ENCODE assay signal across 8 mouse cellular contexts in genomic region chr12:87471964-87472786, GRCm38 (mm10). TPM values are rescaled to one million over a fixed set of nuclear protein-coding genes. Genes with fewer than 3 reads are reported as not detected.
DNase-seq lines count a peak whose midpoint lies in the region; ATAC-seq and TF ChIP-seq lines count a peak whose summit lies in the region.

Gene Snw1, minus strand, starts transcription at chr12:87472274.

- WGBS in forebrain, embryonic 12.5 days: 3% methylated on average over 45 of the region's 45 CpGs
- 3% methylated on average over 45 of the region's 45 CpGs for WGBS in heart, postnatal 0 days
- WGBS in liver, embryonic 16.5 days (ENCODE audit: insufficient replicate concordance): 3% methylated on average over 45 of the region's 45 CpGs
- 3% methylated on average over 45 of the region's 45 CpGs for WGBS in neural tube, embryonic 13.5 days

- H3K27ac ChIP-seq in forebrain, embryonic 12.5 days: peak within 1 kb of the TSS; percentile 85
- peak within 1 kb of the TSS; percentile 81 for H3K27ac ChIP-seq in heart, postnatal 0 days (ENCODE audit: low read depth)
- H3K27ac ChIP-seq in liver, embryonic 16.5 days (ENCODE audit: low read length): peak within 1 kb of the TSS; percentile 69
- peak within 1 kb of the TSS; percentile 93 for H3K27ac ChIP-seq in neural tube, embryonic 13.5 days (replicated peaks)
- peak within 1 kb of the TSS; percentile 96 for H3K27ac ChIP-seq in testis, adult 2 months (ENCODE audit: control insufficient read depth, insufficient read depth, low read depth, low read length)

- DNase-seq in c-Kit-positive CD71-positive TER-119-positive erythroid progenitor cells, embryonic 14.5 days (ENCODE audit: low spot score): peak; percentile 92
- DNase-seq in heart, postnatal 0 days (ENCODE audit: low spot score): peak; percentile 91
- peak; percentile 93 to 96 for DNase-seq in kidney, postnatal 4 days

- peak within 1 kb of the TSS; percentile 85 for H3K9ac ChIP-seq in forebrain, embryonic 12.5 days
- peak within 1 kb of the TSS; percentile 90 for H3K9ac ChIP-seq in heart, postnatal 0 days (replicated peaks; ENCODE audit: low read depth, low read length)
- peak within 1 kb of the TSS; percentile 89 for H3K9ac ChIP-seq in liver, embryonic 16.5 days (ENCODE audit: low read depth, low read length)
- peak within 1 kb of the TSS; percentile 86 for H3K9ac ChIP-seq in neural tube, embryonic 13.5 days

- no peaks in the 10 kb centered on the region for H3K27me3 ChIP-seq in E14TG2a.4 (ENCODE audit: insufficient read depth, low read length)
- 0 out of 2 replicates have a peak, but pooled peaks cover 5% of the 10 kb centered on the region for H3K27me3 ChIP-seq in forebrain, embryonic 12.5 days
- H3K27me3 ChIP-seq in heart, postnatal 0 days (ENCODE audit: control insufficient read depth, insufficient read depth, low read length): no peaks in the 10 kb centered on the region
- H3K27me3 ChIP-seq in liver, embryonic 16.5 days (ENCODE audit: control insufficient read depth, insufficient read depth, low read depth, low read length): no peaks in the 10 kb centered on the region
- no peaks in the 10 kb centered on the region for H3K27me3 ChIP-seq in neural tube, embryonic 13.5 days
- H3K27me3 ChIP-seq in testis, adult 2 months (ENCODE audit: control insufficient read depth, insufficient read depth, low read length): no peaks in the 10 kb centered on the region

- peak within 1 kb of the TSS; percentile 67 for H3K4me2 ChIP-seq in forebrain, embryonic 12.5 days
- peak within 1 kb of the TSS; percentile 68 for H3K4me2 ChIP-seq in heart, postnatal 0 days (ENCODE audit: low read depth, low read length)
- peak within 1 kb of the TSS; percentile 75 for H3K4me2 ChIP-seq in liver, embryonic 16.5 days (ENCODE audit: low read depth, low read length)
- H3K4me2 ChIP-seq in neural tube, embryonic 13.5 days: peak within 1 kb of the TSS; percentile 73

- H3K36me3 ChIP-seq in E14TG2a.4 (ENCODE audit: insufficient read depth, low read length): peaks cover 33% of the 10 kb centered on the region
- peaks cover 17% of the 10 kb centered on the region for H3K36me3 ChIP-seq in forebrain, embryonic 12.5 days (replicated peaks)
- peaks cover 13% of the 10 kb centered on the region for H3K36me3 ChIP-seq in heart, postnatal 0 days (replicated peaks; ENCODE audit: control insufficient read depth, insufficient read depth, low read length)
- peaks cover 6% of the 10 kb centered on the region; the same call in 1 of the 2 replicates for H3K36me3 ChIP-seq in liver, embryonic 16.5 days (ENCODE audit: control insufficient read depth, insufficient read depth)
- H3K36me3 ChIP-seq in neural tube, embryonic 13.5 days: peaks cover 14% of the 10 kb centered on the region
- H3K36me3 ChIP-seq in testis, adult 2 months (ENCODE audit: control insufficient read depth, insufficient read depth, low read length): no peaks in the 10 kb centered on the region

- H3K9me3 ChIP-seq in E14TG2a.4 (ENCODE audit: low read length): no peaks in the 10 kb centered on the region
- no peaks in the 10 kb centered on the region for H3K9me3 ChIP-seq in forebrain, embryonic 12.5 days
- no peaks in the 10 kb centered on the region for H3K9me3 ChIP-seq in heart, postnatal 0 days (replicated peaks; ENCODE audit: control insufficient read depth, low read length)
- H3K9me3 ChIP-seq in liver, embryonic 16.5 days (replicated peaks; ENCODE audit: control insufficient read depth, low read length): no peaks in the 10 kb centered on the region
- H3K9me3 ChIP-seq in neural tube, embryonic 13.5 days: no peaks in the 10 kb centered on the region

- peaks cover 20% of the 10 kb centered on the region for H3K4me1 ChIP-seq in E14TG2a.4 (replicated peaks; ENCODE audit: low read depth, low read length)
- H3K4me1 ChIP-seq in forebrain, embryonic 12.5 days: peaks cover 17% of the 10 kb centered on the region
- H3K4me1 ChIP-seq in heart, postnatal 0 days (ENCODE audit: control insufficient read depth, insufficient read depth): peaks cover 12% of the 10 kb centered on the region
- H3K4me1 ChIP-seq in liver, embryonic 16.5 days (ENCODE audit: control insufficient read depth, low read depth, low read length): peaks cover 13% of the 10 kb centered on the region
- H3K4me1 ChIP-seq in neural tube, embryonic 13.5 days (replicated peaks): peaks cover 17% of the 10 kb centered on the region
- no peaks in the 10 kb centered on the region for H3K4me1 ChIP-seq in testis, adult 2 months (ENCODE audit: control insufficient read depth, insufficient read depth, low read length)

- H3K4me3 ChIP-seq in E14TG2a.4 (replicated peaks; ENCODE audit: low read length): peak within 1 kb of the TSS; percentile 97
- H3K4me3 ChIP-seq in forebrain, embryonic 12.5 days (replicated peaks): peak within 1 kb of the TSS; percentile 77
- peak within 1 kb of the TSS; percentile 68 for H3K4me3 ChIP-seq in heart, postnatal 0 days (ENCODE audit: low read depth, low read length)
- H3K4me3 ChIP-seq in liver, embryonic 16.5 days (ENCODE audit: low read depth, low read length): peak within 1 kb of the TSS; percentile 87
- peak within 1 kb of the TSS; percentile 74 for H3K4me3 ChIP-seq in neural tube, embryonic 13.5 days
- H3K4me3 ChIP-seq in testis, adult 2 months (ENCODE audit: control insufficient read depth, low read depth, low read length): peak within 1 kb of the TSS; percentile 99

- ATAC-seq in forebrain, embryonic 12.5 days (ENCODE audit: low FRiP score): peak; percentile 96
- ATAC-seq in heart, postnatal 0 days (ENCODE audit: insufficient read depth, low read depth): peak; percentile 97
- peak; percentile 98 for ATAC-seq in liver, embryonic 16.5 days (ENCODE audit: low read depth)
- ATAC-seq in neural tube, embryonic 13.5 days (ENCODE audit: low read depth): peak; percentile 96

- peak; percentile 97 for TF ChIP-seq POLR2A in testis, adult 2 months (IDR thresholded peaks at IDR 0.05; ENCODE audit: control insufficient read depth, low read depth, low read length)

- TF ChIP-seq CTCF in E14TG2a.4 (conservative IDR thresholded peaks at IDR 0.05; ENCODE audit: low read length): no peak
- TF ChIP-seq CTCF in heart, postnatal 0 days (IDR thresholded peaks at IDR 0.05; ENCODE audit: low read depth): no peak
- no peak for TF ChIP-seq CTCF in testis, adult 2 months (IDR thresholded peaks at IDR 0.05; ENCODE audit: control insufficient read depth, insufficient read depth, insufficient replicate concordance, low read depth, low read length)

- peak; percentile 87; the same call in 1 of the 2 replicates for TF ChIP-seq EP300 in heart, postnatal 0 days (IDR thresholded peaks at IDR 0.05; ENCODE audit: low read depth)

RNA-seq across cellular contexts. Expression of gene Snw1, which starts in this region (rescaled TPM):
- polyA plus RNA-seq in forebrain, embryonic 12.5 days (2016; fragmentation: Nextera tagmentation; extraction: Ambion mirVana): 149 and 153 TPM in 2 replicates
- 20.9 and 35.6 TPM in 2 replicates for total RNA-seq in heart, postnatal 0 days (2014; rRNA removed; ENCODE audit: low replicate concordance)
- polyA plus RNA-seq in heart, postnatal 0 days (2015; fragmentation: Nextera tagmentation; extraction: Ambion mirVana): 68.1 and 70.1 TPM in 2 replicates
- polyA plus RNA-seq in liver, embryonic 16.5 days (2015; fragmentation: Nextera tagmentation; extraction: Ambion mirVana): 43.1 and 47.7 TPM in 2 replicates
- polyA plus RNA-seq in neural tube, embryonic 13.5 days (2015; fragmentation: Nextera tagmentation; extraction: Ambion mirVana): 122 and 124 TPM in 2 replicates
- 15.9 and 16.4 TPM in 2 replicates for polyA plus RNA-seq in testis, adult 2 months (2012; rRNA removed)

Comparison
In these comparisons a context has a peak if more than half of its experiments do, and no peak if none do; other contexts are left out.
1. Peak in every context shown above with its lines: DNase-seq, ATAC-seq, H3K4me3 ChIP-seq and H3K27ac ChIP-seq.